In genomic region chr1:179847759-179848389, GRCm38 (mm10) we compare ENCODE assay signal across 9 mouse cellular contexts. TPM values are rescaled to one million over a fixed set of nuclear protein-coding genes. Genes with fewer than 3 reads are reported as not detected.
DNase-seq lines count a peak whose midpoint lies in the region; ATAC-seq and TF ChIP-seq lines count a peak whose summit lies in the region.
"Had no signal": no experiment of that assay in that cellular context is flagged by ENCODE, and none has a peak within 500 bp of the region (broad histone marks: within the 10 kb centered on the region; RNA-seq: fewer than 3 reads in every experiment).

No protein-coding gene starts in this region.

- H3K27ac ChIP-seq in forebrain, embryonic 13.5 days: no peak overlapping the region
- H3K27ac ChIP-seq in neural tube, embryonic 14.5 days (ENCODE audit: low read depth, low read length): no peak overlapping the region
- H3K27ac ChIP-seq in testis, adult 2 months (ENCODE audit: control insufficient read depth, insufficient read depth, low read depth, low read length): no peak overlapping the region

- WGBS in forebrain, embryonic 13.5 days: 2% methylated on average over 20 of the region's 20 CpGs
- WGBS in neural tube, embryonic 14.5 days: 3% methylated on average over 20 of the region's 20 CpGs

- TF ChIP-seq POLR2A in testis, adult 2 months (IDR thresholded peaks at IDR 0.05; ENCODE audit: control insufficient read depth, low read depth, low read length): no peak

- TF ChIP-seq CTCF in E14TG2a.4 (conservative IDR thresholded peaks at IDR 0.05; ENCODE audit: low read length): peak; percentile 91
- TF ChIP-seq CTCF in testis, adult 2 months (IDR thresholded peaks at IDR 0.05; ENCODE audit: control insufficient read depth, insufficient read depth, insufficient replicate concordance, low read depth, low read length): peak; percentile 94

- H3K4me3 ChIP-seq in E14TG2a.4 (replicated peaks; ENCODE audit: low read length): peak overlapping the region; percentile 50
- peak overlapping the region; percentile 43 for H3K4me3 ChIP-seq in forebrain, embryonic 13.5 days
- H3K4me3 ChIP-seq in neural tube, embryonic 14.5 days (ENCODE audit: low read depth, low read length): peak overlapping the region; percentile 27
- peak overlapping the region; percentile 41; the same call in 1 of the 2 replicates for H3K4me3 ChIP-seq in testis, adult 2 months (ENCODE audit: control insufficient read depth, low read depth, low read length)

- peaks cover 36% of the 10 kb centered on the region for H3K4me1 ChIP-seq in E14TG2a.4 (replicated peaks; ENCODE audit: low read depth, low read length)
- 0 out of 2 replicates have a peak, but pooled peaks cover 5% of the 10 kb centered on the region for H3K4me1 ChIP-seq in forebrain, embryonic 13.5 days
- no peaks in the 10 kb centered on the region for H3K4me1 ChIP-seq in neural tube, embryonic 14.5 days (ENCODE audit: control insufficient read depth, insufficient read depth, low read length)
- H3K4me1 ChIP-seq in testis, adult 2 months (ENCODE audit: control insufficient read depth, insufficient read depth, low read length): peaks cover 9% of the 10 kb centered on the region

- H3K27me3 ChIP-seq in E14TG2a.4 (ENCODE audit: insufficient read depth, low read length): peaks cover 13% of the 10 kb centered on the region
- no peaks in the 10 kb centered on the region for H3K27me3 ChIP-seq in forebrain, embryonic 13.5 days
- H3K27me3 ChIP-seq in neural tube, embryonic 14.5 days (ENCODE audit: control insufficient read depth, insufficient read depth, low read length): no peaks in the 10 kb centered on the region
- no peaks in the 10 kb centered on the region for H3K27me3 ChIP-seq in testis, adult 2 months (ENCODE audit: control insufficient read depth, insufficient read depth, low read length)

- H3K4me2 ChIP-seq in forebrain, embryonic 13.5 days: peak overlapping the region; percentile 70
- H3K4me2 ChIP-seq in neural tube, embryonic 14.5 days (ENCODE audit: low read depth, low read length): peak overlapping the region; percentile 75

- H3K36me3 ChIP-seq in E14TG2a.4 (ENCODE audit: insufficient read depth, low read length): no peaks in the 10 kb centered on the region
- H3K36me3 ChIP-seq in forebrain, embryonic 13.5 days (ENCODE audit: poor library complexity, severe bottlenecking): no peaks in the 10 kb centered on the region
- H3K36me3 ChIP-seq in neural tube, embryonic 14.5 days (ENCODE audit: control insufficient read depth, insufficient read depth, low read length): no peaks in the 10 kb centered on the region
- H3K36me3 ChIP-seq in testis, adult 2 months (ENCODE audit: control insufficient read depth, insufficient read depth, low read length): no peaks in the 10 kb centered on the region

- intact Hi-C loops in heart, postnatal 10 days (cut with DNase I): loop anchor here (10.0 kb wide), 1 partner anchor 203 kb away; no protein-coding TSS in a partner anchor

- peak overlapping the region; percentile 67 for H3K9ac ChIP-seq in forebrain, embryonic 13.5 days
- H3K9ac ChIP-seq in neural tube, embryonic 14.5 days (replicated peaks; ENCODE audit: low read depth, low read length): peak overlapping the region; percentile 41

- ATAC-seq in forebrain, embryonic 13.5 days: peak; percentile 84
- ATAC-seq in neural tube, embryonic 14.5 days (ENCODE audit: low read depth): peak; percentile 77; the same call in 1 of the 2 replicates

- no peaks in the 10 kb centered on the region for H3K9me3 ChIP-seq in E14TG2a.4 (ENCODE audit: low read length)
- H3K9me3 ChIP-seq in forebrain, embryonic 13.5 days (replicated peaks): no peaks in the 10 kb centered on the region
- no peaks in the 10 kb centered on the region for H3K9me3 ChIP-seq in neural tube, embryonic 14.5 days (ENCODE audit: control insufficient read depth, low read length)

- DNase-seq in cerebellum, adult 11 months: peak; percentile 84
- peak; percentile 91 to 96 for DNase-seq in heart, postnatal 10 days
- DNase-seq in kidney, postnatal 4 days: peak; percentile 95 to 97
- peak; percentile 85 to 90 for DNase-seq in lung, adult 18-20 months

RNA-seq across cellular contexts. Expression of gene Ahctf1, which starts 44.4 kb away (rescaled TPM):
- 24.0 TPM in 2 replicates for polyA plus RNA-seq in forebrain, embryonic 13.5 days (2015; fragmentation: Nextera tagmentation; extraction: Ambion mirVana)
- 10 to 100 TPM; 21.9 to 25.2 TPM for total RNA-seq in heart, postnatal 10 days (2021)
- 23.4 and 23.6 TPM in 2 replicates for polyA plus RNA-seq in neural tube, embryonic 14.5 days (2014; fragmentation: Nextera tagmentation; extraction: Ambion mirVana)
- polyA plus RNA-seq in testis, adult 2 months (2012; rRNA removed): 27.0 and 30.6 TPM in 2 replicates

RNA-seq across cellular contexts. Expression of gene Gm10518, which starts 44.7 kb away (rescaled TPM):
- polyA plus RNA-seq in forebrain, embryonic 13.5 days (2015; fragmentation: Nextera tagmentation; extraction: Ambion mirVana): not detected in 2 replicates
- total RNA-seq in heart, postnatal 10 days (2021): not detected
- 0.21 TPM in 1 of 2 replicates, not detected in the other for polyA plus RNA-seq in neural tube, embryonic 14.5 days (2014; fragmentation: Nextera tagmentation; extraction: Ambion mirVana)
- polyA plus RNA-seq in testis, adult 2 months (2012; rRNA removed): 6.2 and 7.2 TPM in 2 replicates
- polyA plus RNA-seq: gonadal fat pad, adult 2 months had no signal
